Mouse (Mus musculus): Measurements from ENCODE around the gene Limk2.

- TF ChIP-seq CTCF (IDR thresholded peaks at IDR 0.05; ENCODE audit: low read depth): no peak
- TF ChIP-seq EP300 (IDR thresholded peaks at IDR 0.05; ENCODE audit: low read depth): no peak
Measured at GRCm38 (mm10) chr11:3381148-3381814, 27.7 kb downstream of the Limk2 start.
